Mouse (Mus musculus) mesoderm, embryonic 11.5 days (tissue): Measurements from ENCODE around the gene Fam241a.

ENCODE experiments used
- DNase-seq: peaks from one replicate; pipeline ENCODE4 v3.0.0-alpha.2; 2012; ENCODE audit warnings: low read depth, low spot score

Gene Fam241a

DNA sequence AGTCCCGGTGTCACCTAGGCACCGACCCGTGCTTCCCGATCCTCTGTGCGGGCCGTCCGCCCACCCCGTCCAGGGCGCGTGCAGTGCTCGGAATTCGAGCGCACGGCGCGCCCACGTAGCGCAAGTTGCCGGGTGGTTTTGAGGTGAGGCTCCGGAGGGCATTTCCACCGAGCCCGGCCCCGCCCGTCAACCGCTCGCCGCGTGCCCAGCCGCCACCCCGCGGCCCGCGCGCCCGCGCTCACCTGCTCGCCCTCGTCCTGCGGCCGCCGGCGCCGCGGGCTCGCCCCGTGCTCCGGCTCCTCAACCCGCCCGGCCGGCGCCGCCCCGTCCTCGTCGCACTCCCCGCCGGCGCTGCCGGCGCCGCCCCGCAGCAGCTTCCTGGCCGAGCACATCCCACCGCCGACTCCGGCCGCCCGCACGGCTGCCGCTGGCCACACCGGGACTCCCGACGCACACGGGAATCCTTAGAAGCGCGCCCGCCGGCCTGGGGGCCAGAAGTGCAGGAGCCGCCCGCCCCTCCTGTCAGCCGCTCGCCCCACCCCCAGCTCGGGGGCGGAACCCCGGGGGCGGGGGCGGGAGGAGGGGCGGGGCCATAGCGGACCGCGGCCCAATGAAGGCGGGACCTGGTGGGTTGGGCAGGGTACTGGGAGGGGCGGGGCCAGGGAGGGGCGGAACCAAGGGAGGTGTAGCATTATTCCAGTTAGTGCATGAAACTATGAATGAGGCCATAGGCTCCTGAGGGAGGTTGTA, at the start of gene Fam241a:
TSS of gene Fam241a (minus strand) at position 533 of the 750 bp plus-strand sequence.
- DNase-seq = peak; percentile 79

GRCm38 (mm10) chr3:127932453-127932852, 36.3 kb upstream of the Fam241a start:
- DNase-seq = no peak

DNA sequence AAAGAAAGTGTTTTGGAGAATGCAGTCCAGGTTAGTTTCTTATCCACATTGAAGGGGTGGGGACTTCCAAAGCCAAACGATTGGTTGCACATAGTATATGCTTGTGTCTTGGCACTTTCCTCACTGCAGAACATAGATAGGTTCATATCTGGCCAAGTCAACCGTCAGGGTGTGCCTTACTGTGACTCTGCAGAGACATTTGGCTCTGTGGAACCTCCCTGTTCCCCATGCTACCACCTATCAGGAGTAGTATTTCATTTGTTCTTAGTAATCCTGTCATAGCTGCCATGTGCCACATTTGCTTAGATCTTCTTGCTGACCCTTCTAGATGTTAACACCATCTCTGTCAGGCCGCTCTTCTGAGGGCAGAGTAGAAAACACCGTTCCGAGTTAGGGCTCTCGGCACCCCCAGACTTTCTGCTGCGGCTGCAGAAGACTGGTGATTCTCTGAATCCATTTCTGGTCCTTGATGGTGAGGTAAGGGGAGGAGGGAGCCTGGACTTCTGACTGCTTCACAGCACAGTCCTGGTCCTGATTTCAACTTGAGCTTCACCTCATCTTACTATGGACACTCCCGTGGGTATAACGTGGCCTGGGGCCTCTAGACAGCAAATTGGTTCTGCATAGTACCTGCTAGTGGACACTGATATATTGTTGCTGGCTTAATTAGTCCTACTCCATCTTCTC, 34.3 kb upstream of the Fam241a start:
- DNase-seq = no peak

DNA sequence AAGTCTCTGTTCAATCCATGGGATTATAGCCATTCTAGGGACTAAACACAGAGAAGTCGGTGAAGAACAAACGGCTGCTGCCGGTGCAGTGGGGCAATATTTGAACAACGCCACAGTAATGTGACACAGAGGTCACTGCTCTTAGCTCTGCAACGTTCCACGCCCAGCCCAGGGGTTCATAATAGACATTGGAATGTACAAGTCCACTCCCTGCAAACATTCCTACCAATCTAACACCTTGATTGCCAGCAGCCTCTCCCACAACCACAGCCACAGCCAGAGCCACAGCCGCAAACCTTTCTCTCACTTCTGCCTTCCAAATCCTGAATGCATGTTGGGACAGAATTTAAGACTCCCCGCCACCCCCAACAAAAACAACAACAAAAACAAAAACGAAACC, 33.8 kb upstream of the Fam241a start:
- no peak for DNase-seq

DNA sequence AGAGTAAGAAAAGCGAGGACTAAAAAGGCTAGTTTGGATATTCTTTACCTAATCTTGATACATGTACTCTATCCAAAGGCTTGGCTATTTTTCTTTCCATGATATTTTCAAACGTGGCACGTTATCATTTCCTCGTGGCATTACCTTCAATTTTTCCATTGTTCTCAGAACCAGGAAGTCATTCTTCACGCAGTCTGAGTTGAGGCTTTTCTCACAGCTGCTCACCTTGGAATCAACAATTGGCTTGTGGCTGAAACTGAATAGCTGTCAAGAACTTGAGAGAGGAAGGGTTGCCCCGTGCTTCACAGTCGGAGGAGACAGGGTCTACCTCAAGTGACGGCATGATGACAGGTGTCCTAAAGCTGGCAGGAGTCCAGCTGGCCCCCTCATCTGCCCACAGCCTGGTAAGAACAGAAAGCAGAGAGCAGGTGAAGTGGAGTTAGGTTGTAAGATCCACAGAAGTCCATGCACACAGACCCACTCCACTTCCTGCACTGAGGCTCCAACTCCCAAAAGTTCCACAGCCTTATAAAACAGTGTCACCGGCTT, 30.6 kb upstream of the Fam241a start:
- DNase-seq = no peak

DNA sequence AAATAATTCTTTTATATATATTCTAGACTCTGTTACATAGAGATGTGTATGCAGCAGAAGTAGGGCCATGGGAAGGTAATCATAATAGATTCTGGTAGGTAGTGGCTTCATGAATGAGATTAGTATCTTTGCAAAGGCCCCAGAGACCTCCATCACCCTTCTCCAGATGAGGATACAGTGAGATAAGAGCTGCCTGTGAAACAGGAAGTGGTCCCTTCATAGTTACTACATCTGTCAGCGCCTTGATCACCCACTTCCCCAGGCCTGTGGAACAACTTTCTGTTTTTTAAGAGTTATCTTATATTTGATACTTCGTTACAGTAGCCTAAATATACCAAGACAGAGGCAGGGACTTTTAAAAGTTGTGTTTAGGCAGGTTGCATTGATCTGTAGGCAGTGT, 28.3 kb upstream of the Fam241a start:
- no peak for DNase-seq

DNA sequence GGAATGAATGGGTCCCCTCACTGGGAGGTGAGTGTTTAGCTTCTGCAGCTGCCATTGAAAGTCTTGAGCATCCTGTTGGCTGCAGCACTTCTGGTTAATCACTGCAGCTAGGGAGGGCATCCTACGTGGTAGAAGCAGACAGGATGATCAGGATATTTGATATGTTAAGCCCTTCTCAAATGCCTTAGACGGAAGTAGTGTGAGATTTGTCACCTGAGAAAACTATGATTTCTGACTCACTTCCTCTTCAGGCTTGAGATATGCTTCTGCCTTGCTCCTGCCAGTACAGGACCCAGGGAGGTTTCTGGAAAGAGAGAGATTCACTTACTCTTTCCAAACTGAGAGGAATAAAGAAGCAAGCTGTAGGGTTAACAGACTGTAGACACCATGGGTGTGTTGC, 27.1 kb upstream of the Fam241a start:
- DNase-seq = no peak

GRCm38 (mm10) chr3:127922125-127922524, 26.0 kb upstream of the Fam241a start:
- DNase-seq = no peak

GRCm38 (mm10) chr3:127917999-127918661, 22.0 kb upstream of the Fam241a start:
- no peak for DNase-seq

DNA sequence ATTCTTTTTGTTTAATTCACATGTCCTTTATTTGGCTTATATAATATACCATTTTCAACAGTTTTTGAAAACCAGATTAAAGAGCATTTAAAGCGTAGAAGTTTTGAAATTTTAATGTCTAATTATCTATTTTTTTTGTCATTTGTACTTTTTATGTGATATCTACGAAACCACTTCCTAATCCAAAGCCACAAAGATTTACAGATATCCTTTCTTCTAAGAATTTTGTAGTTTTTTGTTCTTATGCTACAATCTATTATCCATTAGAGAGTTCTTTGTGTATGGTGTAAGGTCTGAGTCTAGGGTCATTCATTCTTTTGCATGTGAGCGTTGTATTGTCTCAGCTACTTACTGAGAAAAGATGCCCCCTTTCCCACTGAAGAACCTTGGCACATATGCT, 21.4 kb upstream of the Fam241a start:
- no peak for DNase-seq

GRCm38 (mm10) chr3:127915656-127916334, 19.7 kb upstream of the Fam241a start:
- no peak for DNase-seq

GRCm38 (mm10) chr3:127913885-127914709, 18.0 kb upstream of the Fam241a start:
- DNase-seq = no peak

DNA sequence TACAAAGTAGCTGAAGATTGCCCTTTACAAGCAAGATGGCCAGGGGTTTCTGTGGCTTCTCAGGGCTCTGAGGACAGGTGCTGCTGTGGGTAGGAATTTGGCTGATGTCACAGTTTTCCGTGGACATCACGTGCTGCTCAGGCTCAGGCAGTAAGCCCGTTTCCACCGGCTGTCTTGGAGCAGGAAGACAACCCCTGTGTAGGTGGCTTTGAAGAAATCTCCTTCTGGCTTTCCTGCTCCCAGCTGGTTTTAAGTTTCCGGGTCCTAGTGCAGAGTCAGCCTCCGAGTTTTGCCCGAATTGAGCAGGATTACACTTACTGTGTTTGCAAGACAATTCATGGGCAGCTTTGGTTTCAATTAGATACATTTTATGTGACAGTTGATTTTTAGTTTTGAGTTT, 13.8 kb upstream of the Fam241a start:
- DNase-seq = no peak

DNA sequence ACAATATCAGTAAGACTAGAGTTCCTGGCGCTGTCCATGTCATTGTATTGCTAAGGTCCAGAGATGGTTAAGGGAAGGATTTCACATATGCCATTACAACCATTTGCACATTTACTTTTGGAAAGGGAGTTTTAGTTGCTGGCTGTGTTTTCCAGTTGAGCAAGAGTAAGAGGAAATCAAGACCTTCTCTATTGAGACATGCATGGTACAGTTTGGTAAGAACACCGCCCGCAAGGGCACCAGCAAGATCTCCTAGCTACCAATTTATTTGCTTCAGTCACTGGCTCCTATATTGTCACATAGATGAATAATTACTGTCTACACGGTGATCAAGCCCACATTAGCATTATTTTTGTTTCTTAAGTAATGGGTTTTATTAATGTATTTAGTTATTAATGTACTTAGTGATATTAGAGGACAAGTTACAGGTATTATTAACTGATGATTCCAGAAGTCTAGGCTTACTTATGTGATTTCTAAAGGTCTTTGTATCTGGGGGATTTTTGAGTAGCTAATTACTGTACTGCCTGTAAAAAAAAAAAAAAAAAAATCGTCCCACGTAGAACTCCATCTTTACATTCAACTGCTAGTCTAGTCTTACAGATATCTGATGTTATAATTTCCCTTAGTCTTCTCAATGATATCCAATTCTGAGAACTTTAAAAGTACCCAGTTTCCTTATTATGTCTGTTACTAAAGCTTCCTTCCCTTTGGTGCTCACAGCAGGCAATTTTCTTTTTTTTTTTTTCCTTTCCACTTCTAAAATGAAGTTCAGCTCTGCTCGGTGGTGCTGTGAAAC, 944 bp downstream of the Fam241a start:
- no peak for DNase-seq

DNA sequence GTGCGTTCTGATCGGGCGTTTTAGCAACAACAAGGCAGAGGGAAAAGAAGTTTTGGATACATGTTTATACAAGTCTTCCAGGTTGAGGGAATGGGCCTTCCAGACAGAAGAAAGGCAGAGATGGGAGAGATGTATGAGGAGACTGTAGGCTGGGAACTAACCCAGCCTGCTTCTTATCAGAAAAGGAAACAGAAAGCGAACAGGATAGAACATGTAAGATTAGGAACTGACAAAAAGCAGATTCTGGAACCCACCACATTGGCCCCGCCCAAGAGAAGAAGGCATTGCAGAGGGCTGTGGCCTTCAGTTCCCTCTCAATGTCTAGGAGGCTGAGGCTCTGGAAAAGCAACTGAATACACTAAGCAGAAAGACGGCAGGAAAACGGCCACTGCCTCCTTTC, 2.2 kb downstream of the Fam241a start:
- no peak for DNase-seq

GRCm38 (mm10) chr3:127891906-127892305, 4.2 kb downstream of the Fam241a start:
- no peak for DNase-seq

- DNase-seq = no peak
Observed at GRCm38 (mm10) chr3:127890008-127890407, 6.1 kb downstream of the Fam241a start.

DNA sequence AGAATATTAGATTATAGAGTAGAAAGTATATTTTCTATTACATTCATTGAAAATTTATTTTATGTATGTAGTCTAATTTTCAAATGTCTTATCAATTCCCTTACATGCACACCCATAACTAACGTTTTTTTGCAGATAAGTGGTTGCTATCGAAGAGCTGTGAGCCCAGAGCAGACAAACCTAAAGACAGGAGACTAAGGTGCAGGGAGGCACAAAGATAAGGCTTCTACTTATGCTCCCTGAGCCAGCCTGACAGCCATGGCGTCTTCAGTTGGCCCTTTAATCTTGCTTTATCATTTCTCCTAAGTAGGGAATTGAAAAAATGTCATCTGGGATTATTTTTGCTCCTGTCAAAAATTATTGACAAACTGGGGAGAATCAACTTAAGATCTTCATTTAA, 6.6 kb downstream of the Fam241a start:
- DNase-seq = no peak

GRCm38 (mm10) chr3:127881684-127882083, 14.4 kb downstream of the Fam241a start:
- no peak for DNase-seq

DNA sequence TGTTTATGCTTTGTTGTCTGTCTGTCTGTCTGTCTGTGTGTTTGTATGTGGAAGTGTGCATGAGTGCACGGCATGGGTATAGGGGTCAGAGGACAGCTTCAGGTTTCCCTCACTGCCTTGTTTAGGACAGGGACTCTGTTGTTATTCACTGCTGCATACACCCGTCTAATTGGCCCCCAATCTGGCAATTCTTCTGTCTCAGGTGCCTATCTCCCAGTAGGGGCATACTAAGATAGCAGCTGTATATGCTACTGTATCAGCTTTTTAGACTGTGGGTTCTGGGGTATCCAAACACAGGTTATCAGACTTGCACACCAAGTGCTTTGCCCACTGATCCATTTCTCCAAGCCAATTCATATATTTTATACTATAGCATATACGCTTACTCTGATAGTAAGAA, 16.2 kb downstream of the Fam241a start:
- no peak for DNase-seq
